Mouse (Mus musculus) hindbrain, embryonic 11.5 days (tissue): ENCODE results near the gene Tgm5. TPM values are rescaled to one million over a fixed set of nuclear protein-coding genes. Genes with fewer than 3 reads are reported as not detected.
A peak's percentile ranks its signal among the peaks of the same experiment; 100 is the strongest.
"Not testable (repeated sequence)": the region's sequence is repeated elsewhere in the genome, so short reads cannot be mapped to it uniquely, and the experiment has no call there.

ENCODE experiments used
- ATAC-seq: fragments of 200-750 bp; cut with Nextera tagmentation; 2 replicates; pipeline ENCODE4 v1.8.0; 2017; ENCODE audit warnings: mild to moderate bottlenecking, moderate TSS enrichment, moderate library complexity; ENCODE audit not compliant: low FRiP score
- DNase-seq: peaks from one replicate; pipeline ENCODE4 v3.0.0-alpha.2; 2015; ENCODE audit warnings: low spot score
- H3K27ac ChIP-seq: fragments of 300-500 bp; sonication (generic); 2 replicates; pipeline ENCODE4 v1.5.1; 2014; ENCODE audit warnings: mild to moderate bottlenecking, low read depth, low read length
- H3K27me3 ChIP-seq: fragments of 300-500 bp; sonication (generic); 2 replicates; pipeline ENCODE4 v1.6.1; 2014; ENCODE audit warnings: mild to moderate bottlenecking, low read length, moderate library complexity, mixed read lengths; ENCODE audit not compliant: control insufficient read depth, insufficient read depth
- H3K36me3 ChIP-seq: fragments of 300-500 bp; sonication (generic); 2 replicates; pipeline ENCODE4 v1.6.1; 2014; ENCODE audit warnings: mild to moderate bottlenecking, low read length, moderate library complexity, mixed read lengths; ENCODE audit not compliant: control insufficient read depth, insufficient read depth
- H3K4me1 ChIP-seq: fragments of 300-500 bp; sonication (generic); replicated peaks from 2 replicates; pipeline ENCODE4 v1.6.1; 2014; ENCODE audit warnings: low read length, mixed read lengths; ENCODE audit not compliant: control insufficient read depth, insufficient read depth
- H3K4me2 ChIP-seq: fragments of 300-500 bp; sonication (generic); replicated peaks from 2 replicates; pipeline ENCODE4 v1.6.1; 2014; ENCODE audit warnings: mild to moderate bottlenecking, low read depth, low read length
- H3K4me3 ChIP-seq: fragments of 300-500 bp; sonication (generic); 2 replicates; pipeline ENCODE4 v1.5.1; 2014; ENCODE audit warnings: low read depth, low read length
- H3K9ac ChIP-seq: fragments of 300-500 bp; sonication (generic); 2 replicates; pipeline ENCODE4 v1.6.1; 2014; ENCODE audit warnings: low read depth, low read length
- H3K9me3 ChIP-seq: fragments of 300-500 bp; sonication (generic); 2 replicates; pipeline ENCODE4 v1.6.1; 2016; ENCODE audit warnings: low read length; ENCODE audit not compliant: control insufficient read depth
- WGBS: fragments of 180-500 bp; shearing (Covaris S2); extraction: QIAGEN DNeasy Blood & Tissue Kit; methylation state at CpG from one replicate; pipeline ENCODE4 v1.1.7; 2014; 5-methylcytosine and 5-hydroxymethylcytosine counted together
- polyA plus RNA-seq: library from polyadenylated mRNA; unstranded; fragments of >200 nt; fragmentation: Nextera tagmentation; extraction: Ambion mirVana; gene quantifications from 2 replicates; pipeline ENCODE4 v1.2.1, GENCODE M21; 2014

Tgm5 gene
- polyA plus RNA-seq, 1 experiment from 2014 or later: not detected

GRCm38 (mm10) chr2:121057997-121058396, 27.6 kb downstream of the Tgm5 start:
- 72% methylated on average over 6 of the region's 6 CpGs for WGBS
- Histone ChIP-seq H3K27ac (no peak overlapping the region), H3K4me3 (no peak overlapping the region), H3K4me2 (no peak overlapping the region), H3K9me3 (no peaks in the 10 kb centered on the region), H3K9ac (no peak overlapping the region), H3K27me3 (no peaks in the 10 kb centered on the region), H3K36me3 (no peaks in the 10 kb centered on the region), H3K4me1 (no peaks in the 10 kb centered on the region)
- ATAC-seq (no peak), DNase-seq (no peak)

GRCm38 (mm10) chr2:121055915-121056314, 29.7 kb downstream of the Tgm5 start:
- H3K9me3 ChIP-seq: no peaks in the 10 kb centered on the region
- H3K4me3 ChIP-seq: no peak overlapping the region
- no peak overlapping the region for H3K9ac ChIP-seq
- no peak overlapping the region for H3K4me2 ChIP-seq
- no peak for DNase-seq
- no peaks in the 10 kb centered on the region for H3K27me3 ChIP-seq
- H3K36me3 ChIP-seq: no peaks in the 10 kb centered on the region
- ATAC-seq: no peak
- H3K27ac ChIP-seq: no peak overlapping the region
- WGBS: 89% methylated on average over 6 of the region's 6 CpGs
- H3K4me1 ChIP-seq: no peaks in the 10 kb centered on the region

DNA sequence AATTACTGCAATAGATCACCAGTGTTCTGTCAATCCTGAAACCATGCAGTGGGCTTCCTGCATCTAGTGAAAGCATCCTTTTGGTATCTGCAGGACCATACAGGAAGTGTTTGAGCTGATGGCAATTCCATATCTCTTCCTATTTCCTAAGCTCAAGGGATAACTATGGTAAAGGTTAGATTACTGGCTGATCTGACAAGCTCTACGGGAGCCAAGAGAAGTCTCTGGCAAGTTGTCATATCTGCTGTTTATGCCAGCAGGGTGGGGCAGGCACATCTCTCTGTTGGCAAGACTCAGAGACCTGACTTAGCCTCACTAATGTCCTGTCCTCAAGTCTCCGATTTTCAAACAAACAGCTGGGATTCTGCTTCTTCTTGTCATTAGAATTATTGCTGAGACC, 31.6 kb downstream of the Tgm5 start:
- H3K4me3 ChIP-seq: no peak overlapping the region

GRCm38 (mm10) chr2:121052176-121052575, 33.5 kb downstream of the Tgm5 start:
- DNase-seq (no peak), ATAC-seq (no peak)
- no peak overlapping the region for H3K27ac ChIP-seq
- H3K9ac ChIP-seq: no peak overlapping the region
- H3K4me3 ChIP-seq: no peak overlapping the region
- no peaks in the 10 kb centered on the region for H3K36me3 ChIP-seq
- no peaks in the 10 kb centered on the region for H3K4me1 ChIP-seq
- no peak overlapping the region for H3K4me2 ChIP-seq
- no peaks in the 10 kb centered on the region for H3K9me3 ChIP-seq
- WGBS: 83% methylated on average over 5 of the region's 5 CpGs
- H3K27me3 ChIP-seq: no peaks in the 10 kb centered on the region

More for the DNA sequence above, 31.6 kb downstream of the Tgm5 start:
- Histone ChIP-seq H3K27me3 (no peaks in the 10 kb centered on the region), H3K36me3 (no peaks in the 10 kb centered on the region), H3K27ac (no peak overlapping the region), H3K4me1 (no peaks in the 10 kb centered on the region), H3K9ac (no peak overlapping the region), H3K4me2 (no peak overlapping the region), H3K9me3 (no peaks in the 10 kb centered on the region)
- ATAC-seq (no peak), DNase-seq (no peak)
- WGBS: 81% methylated on average over 2 of the region's 2 CpGs

GRCm38 (mm10) chr2:121045653-121046052, 40.0 kb downstream of the Tgm5 start:
- Histone ChIP-seq H3K27me3 (no peaks in the 10 kb centered on the region), H3K9ac (no peak overlapping the region), H3K4me1 (no peaks in the 10 kb centered on the region), H3K36me3 (no peaks in the 10 kb centered on the region), H3K9me3 (no peaks in the 10 kb centered on the region), H3K4me2 (no peak overlapping the region), H3K4me3 (no peak overlapping the region), H3K27ac (no peak overlapping the region)
- WGBS: 72% methylated on average over 4 of the region's 4 CpGs
- no peak for DNase-seq
- ATAC-seq: no peak

DNA sequence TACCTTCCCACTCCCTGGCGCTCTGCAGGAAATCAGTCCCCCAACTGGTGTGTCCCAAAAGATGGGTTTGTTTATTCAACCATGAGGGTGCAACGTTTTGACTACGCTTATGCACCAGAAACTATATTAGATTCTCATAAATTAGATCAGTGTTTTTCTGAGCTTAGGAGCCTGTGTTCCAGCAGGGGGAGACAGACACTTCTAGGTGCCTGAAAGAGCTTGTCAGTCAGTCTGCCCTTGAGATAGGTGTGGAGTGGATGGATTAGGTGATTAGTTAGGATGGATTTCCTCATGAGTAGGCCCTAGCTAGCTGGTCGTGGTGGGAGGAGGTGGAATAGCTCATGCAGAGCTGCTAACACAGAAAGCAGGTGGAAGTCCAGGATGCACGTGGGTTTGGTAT, 44.5 kb downstream of the Tgm5 start:
- H3K27me3 ChIP-seq: no peaks in the 10 kb centered on the region
- no peak overlapping the region for H3K4me3 ChIP-seq
- no peak overlapping the region for H3K9ac ChIP-seq
- DNase-seq (peak; percentile 20), ATAC-seq (no peak)
- no peaks in the 10 kb centered on the region for H3K9me3 ChIP-seq
- H3K27ac ChIP-seq: no peak overlapping the region
- no peaks in the 10 kb centered on the region for H3K36me3 ChIP-seq
- WGBS: 42% methylated on average over 5 of the region's 5 CpGs
- H3K4me1 ChIP-seq: no peaks in the 10 kb centered on the region
- no peak overlapping the region for H3K4me2 ChIP-seq

- H3K9ac ChIP-seq: no peak overlapping the region
- no peaks in the 10 kb centered on the region for H3K9me3 ChIP-seq
- no peak overlapping the region for H3K4me3 ChIP-seq
- no peak for ATAC-seq
- H3K4me1 ChIP-seq: no peaks in the 10 kb centered on the region
- H3K27ac ChIP-seq: no peak overlapping the region
- H3K27me3 ChIP-seq: no peaks in the 10 kb centered on the region
- no peak overlapping the region for H3K4me2 ChIP-seq
- no peak for DNase-seq
- H3K36me3 ChIP-seq: no peaks in the 10 kb centered on the region
- WGBS: 94% methylated on average over 1 of the region's 1 CpGs
Measured at GRCm38 (mm10) chr2:121039382-121039781, 46.3 kb downstream of the Tgm5 start.

DNA sequence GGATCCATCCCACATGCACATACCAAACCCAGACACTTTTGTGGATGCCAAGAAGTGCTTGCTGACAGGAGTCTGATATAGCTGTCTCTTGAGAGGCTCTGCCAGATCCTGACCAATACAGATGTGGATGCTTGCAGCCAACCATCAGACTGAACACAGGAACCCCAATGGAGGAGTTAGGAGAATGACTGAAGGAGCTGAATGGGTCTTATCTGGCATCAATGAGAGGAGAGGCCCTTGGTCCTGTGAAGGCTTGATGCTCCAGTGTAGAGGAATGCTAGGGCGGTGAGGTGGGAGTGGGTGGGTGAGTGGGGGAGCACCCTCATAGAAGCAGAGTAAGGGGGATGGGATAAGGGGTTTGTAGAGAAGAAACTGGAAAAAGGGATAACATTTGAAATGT, 46.8 kb downstream of the Tgm5 start:
- not testable (repeated sequence) for H3K27ac ChIP-seq, ATAC-seq, H3K9me3 ChIP-seq, H3K36me3 ChIP-seq, H3K4me1 ChIP-seq, H3K9ac ChIP-seq, H3K4me2 ChIP-seq, DNase-seq, H3K27me3 ChIP-seq, H3K4me3 ChIP-seq
- 89% methylated on average over 1 of the region's 1 CpGs for WGBS

DNA sequence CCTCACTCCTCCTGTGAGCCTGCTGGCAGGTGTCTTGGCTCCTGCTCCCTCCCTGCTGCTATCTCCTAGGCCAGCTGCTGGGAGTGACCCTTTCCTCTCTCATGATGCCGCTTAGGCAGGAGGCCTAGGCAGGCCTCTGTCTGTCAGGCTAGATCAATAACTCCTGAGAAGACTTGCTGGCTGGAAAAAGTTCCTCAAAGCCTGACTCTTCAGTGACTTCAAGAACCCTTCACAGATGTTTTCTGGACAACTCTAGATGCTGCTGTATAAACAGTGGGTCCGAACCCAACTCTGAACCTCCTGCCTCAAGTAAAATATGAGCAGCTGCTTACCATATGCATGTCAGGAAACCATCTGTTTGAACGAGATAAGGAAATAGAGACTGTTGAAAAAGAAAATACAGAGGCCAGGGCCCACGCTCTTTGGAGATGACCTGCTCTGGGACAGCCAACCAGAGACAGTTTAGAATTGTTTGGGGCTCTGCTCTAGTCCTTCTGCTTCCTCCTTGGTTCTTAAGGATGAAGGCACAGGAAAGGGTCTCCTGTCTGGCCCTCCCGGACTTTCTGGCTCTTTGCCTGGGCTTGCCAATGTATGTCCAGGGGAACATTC, 48.8 kb downstream of the Tgm5 start, which contains the start of gene Epb42:
TSS of gene Epb42 (minus strand) at position 340 of the 609 bp plus-strand sequence.
- Histone ChIP-seq H3K36me3 (no peaks in the 10 kb centered on the region), H3K4me3 (no peak within 1 kb of the TSS), H3K27ac (no peak within 1 kb of the TSS), H3K9ac (no peak within 1 kb of the TSS), H3K4me2 (no peak within 1 kb of the TSS), H3K27me3 (no peaks in the 10 kb centered on the region), H3K4me1 (no peaks in the 10 kb centered on the region), H3K9me3 (no peaks in the 10 kb centered on the region)
- no peak for ATAC-seq
- 69% methylated on average over 5 of the region's 5 CpGs for WGBS
- no peak for DNase-seq
